Mouse (Mus musculus): Measurements from ENCODE around the gene Bnc2. TPM values are rescaled to one million over a fixed set of nuclear protein-coding genes. Genes with fewer than 3 reads are reported as not detected.

The Bnc2 gene
- total RNA-seq, 2 experiments from 2014 or later: 2.4 to 3.0 TPM

GRCm38 (mm10) chr4:84276081-84276480 lies 399.0 kb downstream of the Bnc2 start:
- intact Hi-C loops (cut with DNase I): no loop called here
- no peak for DNase-seq (ENCODE audit: low spot score in 2 of 2)

- intact Hi-C loops (cut with DNase I): no loop called here
Observed at GRCm38 (mm10) chr4:84274158-84274557, 400.9 kb downstream of the Bnc2 start.

GRCm38 (mm10) chr4:84272867-84273266 lies 402.2 kb downstream of the Bnc2 start:
- intact Hi-C loops (cut with DNase I): no loop called here
- DNase-seq (ENCODE audit: low spot score in 2 of 2): no peak

More at GRCm38 (mm10) chr4:84274158-84274557, 400.9 kb downstream of the Bnc2 start:
- DNase-seq (ENCODE audit: low spot score in 2 of 2): no peak

- intact Hi-C loops (cut with DNase I): no loop called here
- DNase-seq (ENCODE audit: low spot score in 2 of 2): no peak
Observed at GRCm38 (mm10) chr4:84269845-84270244, 405.2 kb downstream of the Bnc2 start.

- no peak for DNase-seq (ENCODE audit: low spot score in 2 of 2)
- intact Hi-C loops (cut with DNase I): no loop called here
Observed at GRCm38 (mm10) chr4:84247356-84247755, 427.7 kb downstream of the Bnc2 start.

DNA sequence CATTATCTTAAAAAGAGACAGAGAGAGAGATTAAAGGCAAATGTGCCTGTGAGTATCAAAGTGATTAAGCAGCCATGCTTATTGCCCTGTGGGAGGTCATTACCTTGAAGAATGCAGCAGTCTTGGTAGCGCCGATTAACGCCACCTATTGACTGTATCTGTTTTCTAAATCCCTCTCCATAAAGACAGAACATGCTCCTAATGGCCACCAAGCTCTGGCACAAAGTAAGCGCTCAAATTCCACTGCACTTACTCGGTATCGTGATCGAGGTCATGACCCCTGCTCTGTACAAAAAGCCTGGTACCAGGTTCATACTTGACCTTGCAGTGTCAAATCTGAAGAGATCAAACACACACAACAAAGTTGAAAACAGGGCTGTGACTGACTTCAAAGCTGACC lies 442.7 kb downstream of the Bnc2 start:
- no peak for DNase-seq (ENCODE audit: low spot score in 2 of 2)
- intact Hi-C loops (cut with DNase I): no loop called here

DNA sequence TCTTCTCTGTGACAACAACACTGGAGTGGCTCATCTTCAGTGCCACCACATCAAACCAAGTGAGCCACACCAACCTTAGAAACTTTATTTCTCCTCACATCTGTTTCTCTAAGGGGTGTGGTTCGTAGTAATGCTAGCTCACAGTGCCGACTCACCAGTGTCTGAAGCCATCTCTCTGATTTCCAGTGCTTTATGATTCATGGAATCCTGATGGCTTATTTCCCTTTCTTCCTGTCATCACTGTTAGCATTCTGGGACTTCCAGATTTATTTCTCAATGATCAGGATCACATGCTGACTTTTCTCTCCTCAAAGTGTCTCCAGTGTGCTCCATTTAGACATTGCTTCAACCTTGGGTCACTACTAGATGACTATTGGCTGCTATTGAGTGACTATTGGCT lies 443.8 kb downstream of the Bnc2 start:
- intact Hi-C loops (cut with DNase I): no loop called here
- no peak for DNase-seq (ENCODE audit: low spot score in 2 of 2)

GRCm38 (mm10) chr4:84229189-84229960 lies 445.7 kb downstream of the Bnc2 start:
- no peak for DNase-seq (ENCODE audit: low spot score in 2 of 2)

DNA sequence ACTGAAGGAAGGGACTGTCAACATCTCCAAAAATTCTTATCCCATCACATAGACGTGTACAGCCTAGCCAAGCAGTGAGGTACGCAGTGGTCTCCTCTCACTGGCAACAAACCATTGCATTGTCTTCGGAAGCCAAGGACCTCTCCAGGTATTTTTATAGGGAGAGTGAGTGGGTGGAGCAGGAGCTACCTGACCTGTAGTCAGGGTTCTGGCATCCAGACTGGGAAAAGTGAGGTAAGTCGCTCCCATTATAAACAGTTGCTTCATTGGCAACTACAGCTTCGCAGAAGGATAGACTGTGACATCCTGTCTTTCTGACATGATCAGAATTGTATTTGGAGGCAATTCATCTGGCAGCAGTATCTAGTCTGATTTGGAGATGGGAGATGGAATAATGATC lies 446.5 kb downstream of the Bnc2 start:
- no peak for DNase-seq (ENCODE audit: low spot score in 2 of 2)

More at GRCm38 (mm10) chr4:84229189-84229960, 445.7 kb downstream of the Bnc2 start:
- intact Hi-C loops (cut with DNase I): no loop called here

More for the DNA sequence above, 446.5 kb downstream of the Bnc2 start:
- intact Hi-C loops (cut with DNase I): no loop called here

Other genes starting within 250 kb of the Bnc2 start
- gene Cntln, start 209.0 kb upstream of the Bnc2 start, total RNA-seq (2021): 1 to 10 TPM; 7.3 to 7.5 TPM